Mouse (Mus musculus) testis, postnatal 14 days (tissue): ENCODE results near the gene B230307C23Rik.
"Not testable (repeated sequence)": the region's sequence is repeated elsewhere in the genome, so short reads cannot be mapped to it uniquely, and the experiment has no call there.

Experiments
- DNase-seq: peaks from one replicate; pipeline ENCODE4 v3.0.0; 2021; ENCODE audit warnings: low spot score

Gene B230307C23Rik

GRCm38 (mm10) chr16:97996616-97997382 is at the start of gene B230307C23Rik:
Gene B230307C23Rik, plus strand, starts transcription at chr16:97997315.
- DNase-seq, result peak; percentile 82

- no peak for DNase-seq
These were observed 48.3 kb upstream of the B230307C23Rik start for GRCm38 (mm10) chr16:97948836-97949235.

GRCm38 (mm10) chr16:97950061-97950460 is 47.1 kb upstream of the B230307C23Rik start:
- no peak for DNase-seq

- no peak for DNase-seq
These were observed 44.7 kb upstream of the B230307C23Rik start for GRCm38 (mm10) chr16:97952371-97952770.

- DNase-seq, result no peak
These were observed 44.3 kb upstream of the B230307C23Rik start for GRCm38 (mm10) chr16:97952801-97953200.

GRCm38 (mm10) chr16:97953300-97953699 is 43.8 kb upstream of the B230307C23Rik start:
- no peak for DNase-seq

GRCm38 (mm10) chr16:97956011-97956410 is 41.1 kb upstream of the B230307C23Rik start:
- DNase-seq, result no peak

- no peak for DNase-seq
These were observed 39.5 kb upstream of the B230307C23Rik start for GRCm38 (mm10) chr16:97957626-97958025.

- no peak for DNase-seq
These were observed 38.6 kb upstream of the B230307C23Rik start for GRCm38 (mm10) chr16:97958401-97958973.

GRCm38 (mm10) chr16:97960348-97960747 is 36.8 kb upstream of the B230307C23Rik start:
- no peak for DNase-seq

GRCm38 (mm10) chr16:97961381-97962150 is 35.5 kb upstream of the B230307C23Rik start:
- no peak for DNase-seq

- peak; percentile 97 for DNase-seq
These were observed 34.8 kb upstream of the B230307C23Rik start, which contains the start of the genes C2cd2 and Zbtb21 for GRCm38 (mm10) chr16:97962151-97962948. Gene C2cd2, minus strand, starts transcription at chr16:97962598. Gene Zbtb21, minus strand, starts transcription at chr16:97962622.

GRCm38 (mm10) chr16:97963956-97964540 is 33.1 kb upstream of the B230307C23Rik start:
- no peak for DNase-seq

- no peak for DNase-seq
These were observed 19.8 kb upstream of the B230307C23Rik start for GRCm38 (mm10) chr16:97977277-97977676.

- no peak for DNase-seq
These were observed 19.4 kb upstream of the B230307C23Rik start for GRCm38 (mm10) chr16:97977722-97978121.

- DNase-seq, result no peak
These were observed 15.8 kb upstream of the B230307C23Rik start for GRCm38 (mm10) chr16:97981362-97981761.

- DNase-seq, result no peak
These were observed 12.5 kb upstream of the B230307C23Rik start for GRCm38 (mm10) chr16:97984589-97984988.

GRCm38 (mm10) chr16:97991517-97991916 is 5.6 kb upstream of the B230307C23Rik start:
- DNase-seq, result no peak

GRCm38 (mm10) chr16:97992477-97992876 is 4.6 kb upstream of the B230307C23Rik start:
- DNase-seq, result not testable (repeated sequence)

- DNase-seq, result peak; percentile 63
These were observed 1.1 kb upstream of the B230307C23Rik start for GRCm38 (mm10) chr16:97995849-97996615.

GRCm38 (mm10) chr16:97997383-97997731 is 242 bp downstream of the B230307C23Rik start:
- not testable (repeated sequence) for DNase-seq
